Mouse (Mus musculus) kidney, postnatal 36 days (tissue): ENCODE measurements around the gene Mettl16.

Source experiments
- DNase-seq, 2 experiments: peaks; one replicate each; pipeline ENCODE4 v3.0.0; 2021 to 2022; ENCODE audit warnings: mixed read lengths in 2 of 2

Mettl16 gene

GRCm38 (mm10) chr11:74850998-74851661 lies 80.5 kb downstream of the Mettl16 start:
- DNase-seq, result peak; percentile 78 to 79

- DNase-seq, result no peak
These were observed 87.1 kb downstream of the Mettl16 start for GRCm38 (mm10) chr11:74857756-74858155.

GRCm38 (mm10) chr11:74862129-74862528 lies 91.5 kb downstream of the Mettl16 start:
- DNase-seq, result no peak

GRCm38 (mm10) chr11:74863471-74863870 lies 92.8 kb downstream of the Mettl16 start:
- DNase-seq, result peak in 1 of 2 experiments; percentile 67

- DNase-seq, result no peak
These were observed 93.8 kb downstream of the Mettl16 start for GRCm38 (mm10) chr11:74864421-74864820.

GRCm38 (mm10) chr11:74865252-74865651 lies 94.6 kb downstream of the Mettl16 start:
- DNase-seq, result no peak

- DNase-seq, result peak in 1 of 2 experiments; percentile 29
These were observed 96.0 kb downstream of the Mettl16 start for GRCm38 (mm10) chr11:74866640-74867039.

GRCm38 (mm10) chr11:74867181-74867580 lies 96.6 kb downstream of the Mettl16 start:
- peak; percentile 74 to 82 for DNase-seq

- no peak for DNase-seq
These were observed 97.6 kb downstream of the Mettl16 start for GRCm38 (mm10) chr11:74868046-74868760.

- DNase-seq, result no peak
These were observed 99.0 kb downstream of the Mettl16 start for GRCm38 (mm10) chr11:74869603-74870002.

GRCm38 (mm10) chr11:74870544-74870943 lies 99.9 kb downstream of the Mettl16 start:
- no peak for DNase-seq

GRCm38 (mm10) chr11:74870991-74871622 lies 100.5 kb downstream of the Mettl16 start:
- no peak for DNase-seq

GRCm38 (mm10) chr11:74874630-74875029 lies 104.0 kb downstream of the Mettl16 start:
- no peak for DNase-seq

GRCm38 (mm10) chr11:74876801-74877200 lies 106.2 kb downstream of the Mettl16 start:
- peak; percentile 49 to 56 for DNase-seq
